Mouse (Mus musculus) ovary, adult 18-20 months (tissue): Measurements from ENCODE around the gene Cldn34a.
"Not testable (repeated sequence)": the region's sequence is repeated elsewhere in the genome, so short reads cannot be mapped to it uniquely, and the experiment has no call there.

Source experiments
- DNase-seq: peaks from one replicate; pipeline ENCODE4 v3.0.0; 2022; ENCODE audit warnings: low spot score, mixed read lengths

The Cldn34a gene

DNA sequence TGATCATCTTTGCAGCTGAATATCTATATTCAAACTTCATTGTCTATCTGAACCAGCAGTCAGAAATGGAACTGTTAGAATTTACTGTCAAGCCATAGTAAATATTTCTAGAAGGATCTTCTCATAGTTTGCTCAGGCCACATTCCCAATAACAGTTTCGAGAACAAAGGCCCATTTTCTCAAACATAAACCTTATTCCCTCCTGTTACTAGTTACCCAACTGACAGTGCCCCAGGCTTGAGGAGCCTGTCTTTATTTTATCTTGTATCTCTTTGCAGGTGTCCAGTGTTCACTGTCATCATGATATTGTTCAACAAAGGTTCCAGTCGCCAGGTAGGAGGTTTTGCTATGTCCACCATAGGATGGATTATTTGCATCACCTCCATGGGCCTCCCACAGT lies at the start of gene Cldn34a:
Gene Cldn34a (plus strand): TSS at position 301 of the 400 bp plus-strand sequence.
- DNase-seq, result no peak

DNA sequence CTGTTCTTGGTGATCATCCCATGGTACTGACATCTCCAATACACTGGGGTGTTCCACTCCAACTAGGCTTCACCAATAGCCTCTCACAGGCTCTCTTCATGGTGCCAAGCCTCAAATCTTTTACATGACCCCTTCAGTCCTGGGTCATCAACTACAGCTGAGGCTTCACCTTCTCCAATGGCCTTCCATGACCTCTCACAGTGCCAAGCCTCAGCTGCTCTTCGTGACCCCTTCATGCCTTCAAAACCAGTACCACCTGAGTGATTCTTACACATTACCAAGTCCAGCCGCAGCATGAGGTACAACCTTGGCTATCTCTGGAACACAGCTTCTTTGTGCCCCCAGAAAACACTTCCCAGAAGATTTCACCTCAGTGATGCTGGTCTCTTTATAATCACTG lies 44.5 kb upstream of the Cldn34a start:
- DNase-seq, result not testable (repeated sequence)

DNA sequence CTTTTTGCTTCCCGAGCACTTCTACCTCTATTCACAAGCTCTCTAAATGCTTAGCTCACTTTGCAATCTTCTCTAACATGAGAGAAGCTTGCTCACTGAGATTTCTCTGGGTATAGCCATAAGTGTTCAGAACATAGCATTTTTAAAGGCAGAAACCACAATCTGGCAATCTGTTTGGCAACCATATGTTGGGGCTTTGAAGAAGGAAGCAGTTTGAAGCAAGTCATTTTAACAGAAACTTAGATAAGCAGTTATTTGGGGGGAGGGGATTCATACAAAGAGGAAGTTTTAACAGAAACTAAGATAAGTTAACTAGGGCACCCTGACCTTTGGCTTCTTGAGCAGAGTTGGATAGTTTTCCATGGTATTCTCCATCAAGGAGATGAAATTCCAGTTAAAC lies 17.4 kb upstream of the Cldn34a start:
- no peak for DNase-seq

DNA sequence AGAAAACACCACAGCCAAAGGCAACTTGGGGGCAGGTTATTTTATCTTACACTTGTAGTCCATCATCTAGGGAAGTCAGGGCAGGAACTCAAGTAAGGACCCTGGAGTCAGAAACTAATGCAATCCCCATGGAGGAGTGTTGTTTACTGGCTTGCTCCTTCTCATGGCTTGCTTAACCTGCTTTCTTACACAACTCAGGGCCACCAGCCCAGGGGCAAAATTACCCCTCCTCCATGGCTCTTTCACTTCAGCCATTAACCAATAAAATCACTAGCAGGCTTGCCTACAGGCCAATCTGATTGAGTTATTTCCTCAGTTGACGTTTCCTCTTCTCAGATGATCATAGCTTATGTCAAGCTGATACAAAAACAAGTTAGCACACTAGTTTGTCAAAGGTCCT lies 15.0 kb upstream of the Cldn34a start:
- DNase-seq, result no peak

DNA sequence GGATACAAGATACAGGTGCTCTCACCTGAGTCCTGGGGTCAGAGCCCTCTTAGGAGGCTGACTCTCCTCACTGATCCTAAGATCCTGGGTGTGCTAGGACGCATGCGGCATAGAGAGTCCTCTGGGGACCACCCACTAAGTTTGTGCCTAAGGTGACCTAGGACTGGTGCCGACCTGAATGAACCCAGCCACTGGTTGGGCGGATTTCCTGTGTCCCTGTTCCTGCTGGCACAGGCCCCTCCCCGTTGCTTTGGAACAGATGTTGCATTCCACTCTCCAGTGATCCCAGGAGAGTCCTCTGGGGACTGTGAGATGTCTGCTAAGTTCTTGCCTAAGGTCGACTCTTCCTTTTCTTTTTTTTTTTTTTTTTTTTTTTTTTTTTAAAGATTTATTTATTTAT lies 5.7 kb upstream of the Cldn34a start:
- DNase-seq, result no peak
